Mouse (Mus musculus): Measurements from ENCODE around the gene Ypel3.
"Not testable (repeated sequence)": the region's sequence is repeated elsewhere in the genome, so short reads cannot be mapped to it uniquely, and the experiment has no call there.

The Ypel3 gene

GRCm38 (mm10) chr7:126766201-126766600, 10.6 kb upstream of the Ypel3 start, which contains the start of gene Gdpd3:
TSS of gene Gdpd3 (plus strand) at chr7:126766334.
- no peak for DNase-seq (ENCODE audit: low spot score in 2 of 2)

GRCm38 (mm10) chr7:126767001-126767400, 9.8 kb upstream of the Ypel3 start:
- no peak for DNase-seq (ENCODE audit: low spot score in 2 of 2)

GRCm38 (mm10) chr7:126770784-126771183, 6.0 kb upstream of the Ypel3 start:
- DNase-seq (ENCODE audit: low spot score in 2 of 2), result no peak

GRCm38 (mm10) chr7:126773351-126773750, 3.4 kb upstream of the Ypel3 start:
- DNase-seq (ENCODE audit: low spot score in 2 of 2), result no peak

GRCm38 (mm10) chr7:126774463-126774862, 2.3 kb upstream of the Ypel3 start:
- DNase-seq (ENCODE audit: low spot score in 2 of 2), result no peak

GRCm38 (mm10) chr7:126775185-126775977, 1.4 kb upstream of the Ypel3 start:
- no peak for DNase-seq (ENCODE audit: low spot score in 2 of 2)

GRCm38 (mm10) chr7:126775978-126776234, 849 bp upstream of the Ypel3 start:
- DNase-seq (ENCODE audit: low spot score in 2 of 2), result no peak

GRCm38 (mm10) chr7:126777476-126777875, 721 bp downstream of the Ypel3 start:
- no peak for DNase-seq (ENCODE audit: low spot score in 2 of 2)

GRCm38 (mm10) chr7:126778147-126778546, 1.4 kb downstream of the Ypel3 start:
- DNase-seq (ENCODE audit: low spot score in 2 of 2), result no peak

- not testable (repeated sequence) for DNase-seq (ENCODE audit: low spot score in 2 of 2)
These were observed 2.3 kb downstream of the Ypel3 start for GRCm38 (mm10) chr7:126779101-126779500.

GRCm38 (mm10) chr7:126779983-126780970, 3.5 kb downstream of the Ypel3 start:
- peak; percentile 79 to 90 for DNase-seq (ENCODE audit: low spot score in 2 of 2)

- DNase-seq (ENCODE audit: low spot score in 2 of 2), result no peak
These were observed 4.3 kb downstream of the Ypel3 start, which contains the start of gene Tbx6 for GRCm38 (mm10) chr7:126780971-126781635. TSS of gene Tbx6 (plus strand) at chr7:126781483.

- no peak for DNase-seq (ENCODE audit: low spot score in 2 of 2)
These were observed 5.1 kb downstream of the Ypel3 start for GRCm38 (mm10) chr7:126781661-126782370.

- DNase-seq (ENCODE audit: low spot score in 2 of 2), result no peak
These were observed 5.9 kb downstream of the Ypel3 start for GRCm38 (mm10) chr7:126782693-126783092.

GRCm38 (mm10) chr7:126784469-126784868, 7.7 kb downstream of the Ypel3 start:
- no peak for DNase-seq (ENCODE audit: low spot score in 2 of 2)

GRCm38 (mm10) chr7:126785056-126785455, 8.3 kb downstream of the Ypel3 start:
- no peak for DNase-seq (ENCODE audit: low spot score in 2 of 2)

- DNase-seq (ENCODE audit: low spot score in 2 of 2), result no peak
These were observed 9.4 kb downstream of the Ypel3 start for GRCm38 (mm10) chr7:126786142-126786541.

- DNase-seq (ENCODE audit: low spot score in 2 of 2), result no peak
These were observed 12.4 kb downstream of the Ypel3 start for GRCm38 (mm10) chr7:126789141-126789540.

- DNase-seq (ENCODE audit: low spot score in 2 of 2), result peak; percentile 95 to 98
These were observed 15.3 kb downstream of the Ypel3 start, which contains the start of gene Ppp4c for GRCm38 (mm10) chr7:126791851-126792720. TSS of gene Ppp4c (minus strand) at chr7:126792496.

- DNase-seq (ENCODE audit: low spot score in 2 of 2), result no peak
These were observed 16.1 kb downstream of the Ypel3 start for GRCm38 (mm10) chr7:126792721-126793443.
